Mouse (Mus musculus) forebrain, embryonic 10.5 days (tissue): ENCODE results near the gene Tomm40. TPM values are rescaled to one million over a fixed set of nuclear protein-coding genes. Genes with fewer than 3 reads are reported as not detected.

Experiments
- DNase-seq: peaks from one replicate; pipeline ENCODE4 v3.0.0-alpha.2; 2017; ENCODE audit warnings: low spot score; ENCODE audit errors: extremely low spot score
- H3K27ac ChIP-seq: fragments of 300-500 bp; sonication (generic); 2 replicates; pipeline ENCODE4 v1.5.1; 2016; ENCODE audit warnings: mild to moderate bottlenecking
- H3K27me3 ChIP-seq: fragments of 300-500 bp; sonication (generic); 2 replicates; pipeline ENCODE4 v1.6.1; 2016; ENCODE audit warnings: mild to moderate bottlenecking; ENCODE audit not compliant: poor library complexity, severe bottlenecking
- H3K36me3 ChIP-seq: fragments of 300-500 bp; sonication (generic); replicated peaks from 2 replicates; pipeline ENCODE4 v1.6.1; 2016; ENCODE audit warnings: mild to moderate bottlenecking, moderate library complexity
- H3K4me1 ChIP-seq: fragments of 300-500 bp; sonication (generic); 2 replicates; pipeline ENCODE4 v1.6.1; 2016
- H3K4me3 ChIP-seq: fragments of 300-500 bp; sonication (generic); 2 replicates; pipeline ENCODE4 v1.5.1; 2016; ENCODE audit warnings: mild to moderate bottlenecking, moderate library complexity
- H3K9me3 ChIP-seq: fragments of 300-500 bp; sonication (generic); 2 replicates; pipeline ENCODE4 v1.6.1; 2016; ENCODE audit warnings: mild to moderate bottlenecking, moderate library complexity
- WGBS: fragments of 180-500 bp; shearing (Covaris S2); methylation state at CpG from one replicate; pipeline ENCODE4 v1.1.7; 2016; 5-methylcytosine and 5-hydroxymethylcytosine counted together
- polyA plus RNA-seq: library from polyadenylated mRNA; unstranded; fragments of >200 nt; fragmentation: Nextera tagmentation; extraction: Ambion mirVana; gene quantifications from 2 replicates; pipeline ENCODE4 v1.2.1, GENCODE M21; 2016

Tomm40 gene
- polyA plus RNA-seq, 1 experiment from 2014 or later: 187 TPM

DNA sequence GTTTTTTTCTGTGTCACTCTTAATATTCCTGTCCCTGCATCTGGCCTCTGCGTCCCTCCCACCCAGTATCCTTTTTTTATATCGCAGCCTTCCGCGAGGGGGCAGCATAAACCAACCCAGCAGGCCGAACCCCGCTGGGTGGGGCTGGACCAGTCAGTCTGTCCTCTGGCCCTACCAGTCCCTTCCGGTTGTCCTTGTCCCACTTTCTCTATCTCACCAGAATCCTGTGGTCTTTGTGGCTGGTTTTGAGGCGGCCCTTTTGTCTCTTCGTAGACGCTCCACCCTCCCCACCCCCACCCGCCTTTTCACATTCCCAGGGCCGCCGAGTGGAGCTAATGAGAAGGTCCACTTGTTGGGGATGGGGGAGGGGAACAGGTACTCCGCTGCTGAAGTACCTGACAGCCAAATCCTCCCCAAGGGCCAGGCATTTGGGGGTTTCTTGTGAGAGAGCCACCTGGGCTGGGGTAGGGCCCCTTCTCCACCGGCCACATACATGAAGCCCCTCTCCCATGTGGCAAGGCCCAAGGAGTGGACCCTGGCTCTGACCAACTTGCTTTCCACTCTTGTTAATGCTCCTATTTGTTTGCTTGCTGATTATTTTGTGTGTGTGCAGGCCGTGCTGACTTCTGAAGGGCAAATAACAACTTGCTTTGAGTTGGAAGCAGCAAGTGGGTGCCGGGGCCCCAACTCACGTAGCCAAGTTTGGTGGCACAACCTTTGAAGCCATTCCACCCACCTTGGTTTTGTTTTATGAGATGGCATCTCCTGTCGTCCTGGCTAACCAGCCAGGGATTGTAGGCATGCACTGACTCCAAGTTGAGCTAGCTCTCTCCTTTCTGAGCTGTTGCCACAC is 35.2 kb upstream of the Tomm40 start, which contains the start of gene Nectin2:
Gene Nectin2, minus strand, starts transcription at position 267 of the 853 bp plus-strand sequence.
- Histone ChIP-seq H3K27me3 (no peaks in the 10 kb centered on the region), H3K9me3 (no peaks in the 10 kb centered on the region), H3K4me1 (peaks cover 49% of the 10 kb centered on the region), H3K4me3 (peak within 1 kb of the TSS; percentile 77), H3K36me3 (peaks cover 6% of the 10 kb centered on the region), H3K27ac (peak within 1 kb of the TSS; percentile 92)
- DNase-seq: peak; percentile 85
- WGBS: 15% methylated on average over 19 of the region's 19 CpGs

DNA sequence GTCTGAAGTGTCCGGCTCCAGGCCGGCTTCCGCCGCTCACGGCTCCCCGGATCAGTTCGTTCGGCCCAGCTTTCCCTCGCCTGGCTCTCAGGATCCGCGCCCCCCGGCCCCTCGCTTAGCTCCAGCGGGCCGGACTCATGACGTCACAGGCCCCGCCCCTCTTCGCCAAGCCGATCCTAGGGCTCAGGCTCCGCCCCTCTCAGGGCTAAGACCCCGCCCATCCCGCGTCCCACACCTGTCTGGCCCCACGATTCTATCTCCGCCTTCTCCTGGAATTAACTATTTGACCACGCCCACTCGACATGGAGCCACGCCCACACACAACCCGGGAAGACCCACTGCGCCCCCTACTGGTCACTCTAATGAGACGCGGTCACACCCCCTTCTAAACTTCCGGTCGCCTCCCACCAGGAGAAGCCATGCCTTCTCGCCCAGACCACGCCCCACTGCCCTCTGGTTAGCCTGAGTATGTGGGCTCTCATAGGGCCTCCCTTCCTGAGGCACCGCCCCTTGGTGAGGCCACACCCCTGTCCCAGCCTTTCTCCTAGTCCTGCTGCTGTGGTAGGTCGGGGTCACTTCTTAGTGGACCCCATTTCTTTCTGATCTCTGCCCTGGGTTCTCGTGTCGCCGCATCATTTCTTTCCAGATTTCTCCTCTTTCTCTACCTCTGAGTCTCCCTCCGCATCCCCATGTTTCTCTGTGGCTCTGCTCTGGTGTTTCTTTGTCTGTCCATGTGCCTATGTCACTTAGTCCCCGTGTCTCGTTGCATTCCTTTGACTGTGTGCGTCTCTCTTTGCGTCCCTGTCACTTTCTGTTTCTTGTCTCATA is 34.4 kb upstream of the Tomm40 start:
- peaks cover 58% of the 10 kb centered on the region for H3K4me1 ChIP-seq
- DNase-seq: peak; percentile 100
- H3K9me3 ChIP-seq: no peaks in the 10 kb centered on the region
- WGBS: under 1% methylated on average over 46 of the region's 46 CpGs
- H3K27me3 ChIP-seq: no peaks in the 10 kb centered on the region
- H3K36me3 ChIP-seq: peaks cover 15% of the 10 kb centered on the region
- H3K4me3 ChIP-seq: peak overlapping the region; percentile 77
- peak overlapping the region; percentile 92 for H3K27ac ChIP-seq

DNA sequence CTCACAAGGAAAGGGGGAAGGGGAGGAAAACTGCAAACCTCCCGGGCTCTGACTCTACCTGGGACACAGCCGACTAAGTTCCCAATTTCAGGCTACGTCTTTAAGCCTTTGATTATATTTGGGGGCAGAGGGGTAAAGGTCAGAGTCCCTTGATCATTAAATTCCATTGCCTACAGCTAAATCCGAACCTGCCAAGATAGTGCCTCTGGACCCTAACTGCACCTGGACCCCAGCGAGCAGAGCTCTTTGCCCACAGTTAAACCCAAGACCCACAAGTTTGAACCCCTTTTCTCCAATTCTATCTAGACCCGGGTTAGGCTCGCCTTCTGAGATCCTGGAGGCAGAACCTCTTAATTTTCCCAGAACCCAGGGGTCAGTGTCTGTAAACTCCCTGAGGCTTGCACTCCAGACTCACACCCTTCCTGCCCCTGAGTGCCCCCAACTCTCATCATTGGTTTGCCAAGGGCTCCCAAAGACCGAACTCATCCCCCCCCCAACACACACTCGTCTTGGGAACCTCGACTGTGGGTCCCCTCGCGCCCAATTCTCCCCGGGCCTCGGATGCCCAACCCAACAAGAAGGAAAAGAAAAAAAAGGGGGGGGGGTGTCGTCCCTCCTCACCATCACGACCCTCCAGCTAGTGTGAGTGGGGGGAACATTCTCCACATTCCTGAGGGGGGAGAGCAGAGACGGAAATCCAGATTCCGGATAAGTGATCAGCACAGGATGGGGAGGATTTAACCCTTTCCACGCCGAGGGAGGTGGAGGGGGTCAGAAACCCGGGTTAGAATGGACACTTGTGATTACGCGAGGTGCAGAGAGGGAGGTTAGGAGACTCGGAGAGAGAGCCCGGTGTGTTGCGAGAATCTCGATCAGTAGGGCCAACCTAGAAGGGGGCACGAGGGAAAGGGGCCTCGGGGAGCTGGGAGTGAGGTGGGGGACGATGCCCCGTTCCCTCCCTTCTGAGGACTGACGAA is 33.3 kb upstream of the Tomm40 start:
- Histone ChIP-seq H3K36me3 (peaks cover 26% of the 10 kb centered on the region), H3K4me1 (peaks cover 58% of the 10 kb centered on the region), H3K9me3 (no peaks in the 10 kb centered on the region), H3K27ac (peak overlapping the region; percentile 92), H3K4me3 (peak overlapping the region; percentile 77), H3K27me3 (no peaks in the 10 kb centered on the region)
- DNase-seq: peak; percentile 62
- under 1% methylated on average over 32 of the region's 32 CpGs for WGBS

DNA sequence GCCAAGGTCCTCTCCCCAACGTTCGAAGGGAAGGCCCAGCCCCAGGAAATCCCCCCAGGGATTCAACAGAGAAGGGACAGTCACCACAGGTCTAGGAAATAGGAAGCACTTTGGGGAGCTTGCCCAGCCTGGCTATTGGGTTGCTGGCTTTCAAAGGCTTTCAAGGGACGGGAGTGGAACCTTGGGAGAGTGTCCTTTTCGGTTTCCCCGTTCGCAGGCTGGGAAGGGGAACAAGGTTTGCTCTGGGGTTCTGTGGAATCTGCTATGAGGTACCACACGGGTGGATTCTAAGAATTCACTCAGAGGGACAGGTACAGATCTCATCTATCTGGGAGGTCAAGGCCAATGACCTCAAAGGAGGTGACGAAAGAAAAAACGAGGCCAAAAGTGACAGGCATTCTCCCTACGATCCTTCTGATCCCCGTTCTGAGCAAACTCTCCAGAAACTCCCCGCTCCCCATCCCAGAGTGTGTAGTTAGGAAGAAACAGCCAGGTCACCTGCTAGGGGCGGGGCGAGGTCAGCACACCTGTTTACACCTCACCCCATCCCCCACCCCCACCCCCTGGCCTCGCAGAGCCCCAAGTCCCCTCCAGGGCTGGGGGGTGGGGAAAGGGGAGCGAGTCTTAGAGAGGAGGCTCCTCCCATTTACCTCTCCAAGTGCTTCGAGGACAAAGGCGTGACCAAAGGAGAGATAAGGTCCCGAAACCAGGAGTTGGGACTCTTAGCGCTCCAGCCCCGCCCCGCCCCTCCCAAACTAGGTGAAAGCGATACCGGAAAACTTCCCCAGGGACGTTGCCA is 32.4 kb upstream of the Tomm40 start:
- no peaks in the 10 kb centered on the region for H3K9me3 ChIP-seq
- H3K36me3 ChIP-seq: peaks cover 32% of the 10 kb centered on the region
- H3K4me3 ChIP-seq: peak overlapping the region; percentile 77
- H3K27me3 ChIP-seq: no peaks in the 10 kb centered on the region
- peaks cover 59% of the 10 kb centered on the region for H3K4me1 ChIP-seq
- WGBS: 3% methylated on average over 25 of the region's 25 CpGs
- DNase-seq: no peak
- H3K27ac ChIP-seq: peak overlapping the region; percentile 92

DNA sequence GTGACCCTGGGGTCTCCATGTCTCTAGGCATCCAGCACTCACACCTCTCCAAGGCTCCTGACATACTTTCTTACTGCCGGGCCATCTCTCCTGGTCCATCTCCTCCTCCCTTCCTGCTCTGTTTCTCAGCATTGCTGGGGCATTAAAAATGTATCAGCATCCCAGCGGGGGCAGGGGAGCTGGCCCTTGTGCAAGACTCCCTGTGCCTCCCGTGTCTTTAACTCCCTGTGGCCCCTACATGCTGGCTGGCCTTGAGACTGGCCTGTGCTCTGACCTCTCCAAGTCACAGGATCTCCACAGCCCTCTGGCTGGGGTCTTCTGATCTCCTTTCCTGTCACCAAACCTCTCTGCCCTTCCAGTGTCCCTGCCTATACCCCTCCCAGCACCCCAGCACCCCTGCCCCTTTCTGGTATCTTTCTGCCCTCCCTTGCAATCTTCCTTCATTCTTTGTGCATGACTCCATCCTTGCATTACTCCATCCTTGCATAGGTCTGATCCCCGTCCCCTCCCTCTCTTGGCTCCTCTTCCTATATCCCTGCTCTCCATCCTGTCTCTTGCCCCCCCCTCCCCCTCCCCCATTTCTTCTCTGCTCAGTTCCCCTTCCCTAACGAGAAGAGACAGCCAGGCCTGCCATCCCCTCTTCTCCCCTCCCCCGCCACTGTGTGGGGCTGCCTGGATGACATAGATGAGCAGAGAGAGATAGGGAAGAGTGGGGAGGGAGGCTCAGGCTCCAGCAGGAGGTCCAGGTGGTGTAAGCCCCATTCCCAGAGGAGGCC is 31.4 kb upstream of the Tomm40 start:
- no peak for DNase-seq
- WGBS: 32% methylated on average over 6 of the region's 6 CpGs
- H3K27ac ChIP-seq: peak overlapping the region; percentile 2; the same call in 1 of the 2 replicates
- peaks cover 37% of the 10 kb centered on the region for H3K36me3 ChIP-seq
- no peaks in the 10 kb centered on the region for H3K27me3 ChIP-seq
- peak overlapping the region; percentile 77 for H3K4me3 ChIP-seq
- H3K9me3 ChIP-seq: no peaks in the 10 kb centered on the region
- H3K4me1 ChIP-seq: peaks cover 69% of the 10 kb centered on the region

DNA sequence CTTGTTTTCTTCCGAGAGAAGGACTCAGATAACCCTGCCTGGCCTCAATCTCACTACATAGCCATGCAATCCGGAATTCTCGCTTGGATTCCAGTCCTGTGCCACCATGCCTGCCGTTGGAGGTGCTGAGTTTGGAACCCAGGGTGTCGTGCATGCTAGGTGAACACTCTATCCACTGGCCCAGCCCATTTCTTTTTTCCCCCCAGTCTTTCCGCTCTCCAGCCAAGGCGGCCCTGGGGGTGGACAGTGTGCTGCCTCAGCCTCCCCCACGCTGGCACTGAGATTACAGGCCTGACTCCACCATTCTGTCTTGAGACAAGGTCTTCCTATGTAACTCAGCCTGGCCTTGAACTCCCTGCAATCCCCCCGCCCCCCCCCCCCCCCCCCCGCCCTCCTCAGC is 30.7 kb upstream of the Tomm40 start:
- Histone ChIP-seq H3K4me1 (peaks cover 74% of the 10 kb centered on the region), H3K27ac (no peak overlapping the region), H3K4me3 (no peak overlapping the region), H3K9me3 (no peaks in the 10 kb centered on the region), H3K36me3 (peaks cover 44% of the 10 kb centered on the region), H3K27me3 (no peaks in the 10 kb centered on the region)
- DNase-seq: no peak
- 77% methylated on average over 10 of the region's 10 CpGs for WGBS

DNA sequence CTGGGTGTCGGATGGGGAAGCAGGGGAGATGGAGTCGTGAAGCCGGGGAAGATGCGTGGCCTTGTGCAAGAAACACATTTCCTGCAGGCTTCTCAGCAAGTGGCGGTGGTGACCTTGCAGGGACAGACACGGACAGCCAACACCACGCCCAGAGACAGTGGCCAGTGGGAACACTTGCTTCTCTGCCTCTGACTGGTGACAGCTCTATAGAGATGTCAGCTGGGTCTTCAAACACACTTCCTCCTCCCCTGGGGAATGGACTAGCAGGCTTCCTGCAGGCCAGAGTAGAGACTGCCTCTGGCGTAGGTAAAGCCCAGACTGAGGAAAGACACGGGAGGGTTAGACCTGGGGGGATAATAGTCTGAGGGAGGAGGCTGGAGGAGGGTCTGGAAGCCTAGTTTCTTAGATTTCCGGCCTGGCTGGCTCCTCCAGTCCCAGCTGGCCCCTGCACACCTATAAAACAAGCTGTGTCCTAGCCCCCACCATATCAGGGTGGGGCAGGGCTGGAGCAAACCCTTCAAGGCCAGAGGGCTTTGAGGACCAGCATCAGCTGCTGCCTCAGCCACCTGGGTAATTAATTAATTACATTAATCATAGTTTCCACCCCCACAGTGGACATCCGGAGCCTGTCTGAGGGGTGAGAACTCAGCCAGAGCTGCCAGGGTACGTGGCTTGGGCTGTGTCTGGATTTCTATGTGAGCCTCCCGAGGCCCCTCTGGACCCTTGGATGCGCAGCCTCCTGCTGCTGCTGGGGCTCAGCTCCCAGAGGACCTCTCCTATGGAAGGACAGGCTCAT is 29.6 kb upstream of the Tomm40 start:
- Histone ChIP-seq H3K4me1 (peaks cover 66% of the 10 kb centered on the region), H3K27ac (no peak overlapping the region), H3K4me3 (no peak overlapping the region; the same call in 1 of the 2 replicates), H3K27me3 (no peaks in the 10 kb centered on the region), H3K36me3 (peaks cover 56% of the 10 kb centered on the region), H3K9me3 (peaks cover 3% of the 10 kb centered on the region; the same call in 1 of the 2 replicates)
- WGBS: 85% methylated on average over 14 of the region's 14 CpGs
- no peak for DNase-seq

DNA sequence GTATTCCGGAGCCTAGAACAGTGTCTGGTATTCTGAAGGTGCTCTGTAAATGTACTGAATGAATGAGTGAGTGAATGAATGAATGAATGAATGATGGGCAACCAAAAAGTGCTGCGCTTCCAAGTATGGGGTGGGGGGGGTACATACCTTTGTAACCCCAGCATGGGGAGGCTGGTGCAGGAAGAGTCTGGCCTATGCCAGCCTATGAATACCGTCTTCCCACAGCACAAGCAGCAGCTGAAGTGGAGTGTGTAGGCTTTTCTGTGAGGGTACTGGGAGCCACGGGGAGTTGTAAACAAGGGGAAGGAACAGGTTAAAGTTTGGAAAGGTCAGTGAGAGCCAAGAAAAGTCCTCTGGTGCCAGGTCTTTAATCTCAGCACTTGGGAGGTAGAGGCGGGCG is 28.6 kb upstream of the Tomm40 start:
- Histone ChIP-seq H3K4me3 (no peak overlapping the region), H3K27me3 (no peaks in the 10 kb centered on the region), H3K4me1 (peaks cover 63% of the 10 kb centered on the region), H3K36me3 (peaks cover 65% of the 10 kb centered on the region), H3K27ac (no peak overlapping the region), H3K9me3 (peaks cover 3% of the 10 kb centered on the region; the same call in 1 of the 2 replicates)
- DNase-seq: no peak
- 93% methylated on average over 6 of the region's 6 CpGs for WGBS

DNA sequence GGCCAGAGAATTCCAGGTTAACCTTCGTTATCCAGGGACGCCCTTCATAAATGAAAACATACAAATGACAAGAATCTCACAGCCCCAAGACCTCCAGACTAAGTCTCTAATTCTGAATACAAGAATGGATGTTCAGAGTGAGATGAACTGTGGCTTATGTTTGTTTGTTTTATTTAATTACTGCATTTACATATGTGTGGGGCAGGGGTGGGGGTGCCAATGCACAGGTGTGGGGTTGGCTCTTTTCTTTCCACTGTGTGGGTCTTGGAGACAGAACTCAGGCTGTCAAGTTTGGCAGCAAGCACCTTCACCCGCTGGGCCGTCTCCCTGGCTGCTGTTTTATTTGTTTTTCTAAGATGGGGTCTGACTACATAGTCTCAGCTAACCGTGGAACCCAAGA is 27.2 kb upstream of the Tomm40 start:
- peaks cover 50% of the 10 kb centered on the region for H3K4me1 ChIP-seq

DNA sequence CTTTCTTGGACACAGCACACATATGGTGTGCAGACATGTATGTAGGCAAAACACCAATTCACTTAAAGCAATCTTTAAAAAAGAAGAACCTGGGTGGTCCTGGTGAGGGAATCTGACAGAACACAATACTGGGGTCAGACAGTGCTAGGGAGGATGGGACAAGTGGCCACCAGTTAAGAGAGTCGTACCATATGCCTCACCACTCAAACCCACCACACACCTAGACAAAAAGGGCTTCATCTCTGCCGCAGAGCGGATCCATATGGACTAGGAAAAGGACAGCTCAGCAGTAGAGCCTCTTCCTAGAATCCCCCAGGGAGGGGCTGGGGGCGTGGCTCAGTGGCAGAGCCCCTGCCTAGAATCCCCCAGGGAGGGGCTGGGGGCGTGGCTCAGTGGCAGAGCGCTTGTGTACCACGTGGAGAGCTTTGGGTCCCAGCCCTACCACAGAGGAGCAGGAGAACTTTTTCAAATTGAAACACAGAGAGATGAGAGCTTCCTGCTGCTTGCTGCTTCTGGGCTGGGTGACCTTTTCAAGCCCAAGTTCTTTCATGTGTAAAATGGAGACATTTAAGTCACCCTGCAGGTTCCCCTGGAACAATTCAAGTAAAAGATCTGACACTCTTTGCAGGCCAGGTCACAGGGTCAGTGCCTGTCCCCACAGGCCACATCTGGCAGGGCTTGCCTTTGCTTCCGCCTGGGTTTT is 26.2 kb upstream of the Tomm40 start:
- H3K36me3 ChIP-seq: peaks cover 85% of the 10 kb centered on the region
- H3K27ac ChIP-seq: 0 out of 2 replicates have a peak overlapping the region, but pooled peaks have one; percentile 11
- WGBS: 20% methylated on average over 8 of the region's 8 CpGs
- H3K27me3 ChIP-seq: no peaks in the 10 kb centered on the region
- DNase-seq: no peak
- H3K9me3 ChIP-seq: peaks cover 3% of the 10 kb centered on the region; the same call in 1 of the 2 replicates
- peaks cover 40% of the 10 kb centered on the region for H3K4me1 ChIP-seq
- H3K4me3 ChIP-seq: no peak overlapping the region

More for the DNA sequence above, 27.2 kb upstream of the Tomm40 start:
- no peak overlapping the region for H3K4me3 ChIP-seq
- H3K27me3 ChIP-seq: no peaks in the 10 kb centered on the region
- no peak for DNase-seq
- H3K27ac ChIP-seq: no peak overlapping the region
- peaks cover 75% of the 10 kb centered on the region for H3K36me3 ChIP-seq
- peaks cover 3% of the 10 kb centered on the region; the same call in 1 of the 2 replicates for H3K9me3 ChIP-seq
- WGBS: 63% methylated on average over 5 of the region's 5 CpGs
